26 mouse cellular contexts compared by ENCODE assay signal in genomic region chr3:101509707-101510544, GRCm38 (mm10).
DNase-seq lines count a peak whose midpoint lies in the region; ATAC-seq and TF ChIP-seq lines count a peak whose summit lies in the region.
"Had no signal": no experiment of that assay in that cellular context is flagged by ENCODE, and none has a peak within 500 bp of the region (broad histone marks: within the 10 kb centered on the region; RNA-seq: fewer than 3 reads in every experiment).

No protein-coding gene starts in this region.

- no peaks in the 10 kb centered on the region for H3K79me2 ChIP-seq in myocyte (ENCODE audit: control insufficient read depth, insufficient read depth)

- no peaks in the 10 kb centered on the region for H3K36me3 ChIP-seq in heart, embryonic 14.5 days (ENCODE audit: control insufficient read depth, insufficient read depth, low read length)
- no peaks in the 10 kb centered on the region for H3K36me3 ChIP-seq in kidney, adult 2 months (ENCODE audit: control insufficient read depth, insufficient read depth, low read length)
- no peaks in the 10 kb centered on the region for H3K36me3 ChIP-seq in myocyte (ENCODE audit: control insufficient read depth, insufficient read depth)
- H3K36me3 ChIP-seq in neural tube, embryonic 15.5 days, result no peaks in the 10 kb centered on the region
- H3K36me3 ChIP-seq: hindbrain, embryonic 13.5 days; limb, embryonic 12.5 days; liver, embryonic 13.5 days; midbrain, embryonic 12.5 days; neural tube, embryonic 13.5 days; stomach, embryonic 15.5 days had no signal

- no peak for ATAC-seq in heart, embryonic 14.5 days (ENCODE audit: insufficient number of reproducible peaks, insufficient read depth, low FRiP score, low read depth)
- no peak for ATAC-seq in neural tube, embryonic 15.5 days (ENCODE audit: low FRiP score)
- ATAC-seq: forebrain, embryonic 14.5 days; intestine, postnatal 0 days; lung, postnatal 0 days had no signal

- H3K4me2 ChIP-seq in heart, embryonic 14.5 days (ENCODE audit: low read length), result no peak overlapping the region
- peak overlapping the region; percentile 45 for H3K4me2 ChIP-seq in myocyte (ENCODE audit: low read depth)
- H3K4me2 ChIP-seq in neural tube, embryonic 15.5 days, result no peak overlapping the region
- H3K4me2 ChIP-seq: hindbrain, embryonic 13.5 days; limb, embryonic 12.5 days; liver, embryonic 13.5 days; midbrain, embryonic 12.5 days; neural tube, embryonic 13.5 days; stomach, embryonic 15.5 days had no signal

- DNase-seq in heart, adult 11 months, result no peak
- peak; percentile 64 for DNase-seq in kidney, adult 2 months
- no peak for DNase-seq in kidney, postnatal 14 days
- DNase-seq in kidney, postnatal 36 days, result peak; percentile 54 to 63
- no peak for DNase-seq in kidney, postnatal 10 days
- DNase-seq: B cell, adult 2 months; cerebellum, adult 2 months; cerebellum, postnatal 14 days; gastrocnemius, postnatal 14 days; heart, postnatal 36 days; liver, embryonic 13.5 days; lung, adult 18-20 months; lung, postnatal 4 days; right cerebral cortex, postnatal 14 days had no signal

- TF ChIP-seq POLR2A in kidney, adult 2 months (IDR thresholded peaks at IDR 0.05; ENCODE audit: low read depth, low read length), result no peak
- no peak for TF ChIP-seq POLR2A in myocyte (IDR thresholded peaks at IDR 0.05; ENCODE audit: insufficient read length, low read depth)

- peaks cover 26 to 29% of the 10 kb centered on the region in 2 experiments for H3K4me1 ChIP-seq in heart, embryonic 14.5 days (ENCODE audit: control insufficient read depth in 2 of 2, insufficient read depth in 2 of 2, low read length in 2 of 2)
- H3K4me1 ChIP-seq in kidney, adult 2 months (ENCODE audit: control insufficient read depth, insufficient read depth, low read length), result peaks cover 49% of the 10 kb centered on the region
- H3K4me1 ChIP-seq in neural tube, embryonic 15.5 days, result peaks cover 25% of the 10 kb centered on the region

- H3K9ac ChIP-seq in heart, embryonic 14.5 days (ENCODE audit: low read length), result no peak overlapping the region; the same call in 1 of the 2 replicates
- no peak overlapping the region for H3K9ac ChIP-seq in neural tube, embryonic 15.5 days (replicated peaks)
- H3K9ac ChIP-seq: hindbrain, embryonic 13.5 days; limb, embryonic 12.5 days; liver, embryonic 13.5 days; midbrain, embryonic 12.5 days; neural tube, embryonic 13.5 days; stomach, embryonic 15.5 days had no signal

- H3K9me3 ChIP-seq in heart, embryonic 14.5 days (ENCODE audit: control insufficient read depth, low read length), result 0 out of 2 replicates have a peak, but pooled peaks cover 2% of the 10 kb centered on the region
- H3K9me3 ChIP-seq in neural tube, embryonic 15.5 days (replicated peaks), result no peaks in the 10 kb centered on the region
- H3K9me3 ChIP-seq: hindbrain, embryonic 13.5 days; limb, embryonic 12.5 days; liver, embryonic 13.5 days; megakaryocyte, embryonic 14.5 days; stomach, embryonic 15.5 days had no signal

- no peaks in the 10 kb centered on the region for H3K27me3 ChIP-seq in heart, embryonic 14.5 days (ENCODE audit: control insufficient read depth, insufficient read depth, low read length)
- no peaks in the 10 kb centered on the region for H3K27me3 ChIP-seq in kidney, adult 2 months (replicated peaks; ENCODE audit: control insufficient read depth, insufficient read depth, low read length)
- no peaks in the 10 kb centered on the region for H3K27me3 ChIP-seq in myocyte (ENCODE audit: control insufficient read depth, insufficient read depth, insufficient read length)
- H3K27me3 ChIP-seq in neural tube, embryonic 15.5 days (replicated peaks), result no peaks in the 10 kb centered on the region
- H3K27me3 ChIP-seq: hindbrain, embryonic 13.5 days; limb, embryonic 12.5 days; liver, embryonic 13.5 days; neural tube, embryonic 13.5 days; stomach, embryonic 15.5 days had no signal

- 82% methylated on average over 10 of the region's 10 CpGs for WGBS in heart, embryonic 14.5 days
- 56% methylated on average over 10 of the region's 10 CpGs for WGBS in kidney, adult 2 months
- 88% methylated on average over 10 of the region's 10 CpGs for WGBS in neural tube, embryonic 15.5 days

- no peak overlapping the region for H3K4me3 ChIP-seq in heart, embryonic 14.5 days (ENCODE audit: control insufficient read depth in 1 of 2, insufficient read depth in 1 of 2, low read depth in 1 of 2, low read length in 2 of 2)
- no peak overlapping the region for H3K4me3 ChIP-seq in kidney, adult 2 months (ENCODE audit: insufficient read depth, low read depth, low read length)
- no peak overlapping the region for H3K4me3 ChIP-seq in myocyte
- no peak overlapping the region for H3K4me3 ChIP-seq in neural tube, embryonic 15.5 days (replicated peaks)
- H3K4me3 ChIP-seq: hindbrain, embryonic 13.5 days; limb, embryonic 12.5 days; liver, embryonic 13.5 days; megakaryocyte, embryonic 14.5 days; midbrain, embryonic 12.5 days; neural tube, embryonic 13.5 days; stomach, embryonic 15.5 days had no signal

- H3ac ChIP-seq in myocyte (ENCODE audit: control insufficient read depth, insufficient read length), result no peak overlapping the region

- no peak for TF ChIP-seq CTCF in kidney, adult 2 months (conservative IDR thresholded peaks at IDR 0.05; ENCODE audit: insufficient read depth, insufficient read length, low read depth, low read length)

- H3K27ac ChIP-seq in heart, embryonic 14.5 days (replicated peaks in 1 of 2; ENCODE audit: control insufficient read depth in 1 of 2, insufficient read depth in 1 of 2, low read depth in 2 of 2, low read length in 2 of 2), result 0 out of 4 replicates have a peak overlapping the region, but pooled peaks have one; percentile 11 to 14
- H3K27ac ChIP-seq in kidney, adult 2 months (ENCODE audit: insufficient read depth, low read depth, low read length), result peak overlapping the region; percentile 67
- H3K27ac ChIP-seq in neural tube, embryonic 15.5 days (replicated peaks), result no peak overlapping the region
- H3K27ac ChIP-seq: hindbrain, embryonic 13.5 days; limb, embryonic 12.5 days; liver, embryonic 13.5 days; midbrain, embryonic 12.5 days; neural tube, embryonic 13.5 days; stomach, embryonic 15.5 days had no signal

TF ChIP-seq in myocyte, 11 proteins besides CTCF, POLR2A, EP300 and RAD21:
- TF ChIP-seq MYOG (IDR thresholded peaks at IDR 0.05; ENCODE audit: control insufficient read depth in 1 of 3, insufficient read depth in 1 of 3, insufficient read length in 2 of 3, low read depth in 2 of 3) (peak in 1 of 3 experiments; percentile 62), SRF (IDR thresholded peaks at IDR 0.05; ENCODE audit: control insufficient read depth, insufficient read length, low read depth) (peak; percentile 15), CEBPB (IDR thresholded peaks at IDR 0.05; ENCODE audit: insufficient read depth, poor library complexity, severe bottlenecking) (no peak), MYOD1 (IDR thresholded peaks at IDR 0.05; ENCODE audit: control insufficient read depth in 1 of 3, insufficient read length in 2 of 3, low read depth in 2 of 3) (peak in 2 of 3 experiments; percentile 34 to 50), TCF3 (IDR thresholded peaks at IDR 0.05; ENCODE audit: insufficient read length, low read depth) (no peak)

Comparison
In these comparisons a context has a peak if more than half of its experiments do, and no peak if none do; other contexts are left out.
1. DNase-seq: peak in kidney, adult 2 months (single experiment) and kidney, postnatal 36 days (2 of 2); none in heart, adult 11 months (single experiment), kidney, postnatal 14 days (single experiment) and kidney, postnatal 10 days (single experiment).